Mouse (Mus musculus): ENCODE data around the gene Rsg1. TPM values are rescaled to one million over a fixed set of nuclear protein-coding genes. Genes with fewer than 3 reads are reported as not detected.

The Rsg1 gene
- total and polyA plus RNA-seq, 2 experiments from 2014 or later: 2.4 to 3.9 TPM

- H3K36me3 ChIP-seq (ENCODE audit: insufficient read depth, low read length): no peaks in the 10 kb centered on the region
- no peak overlapping the region for H3K4me3 ChIP-seq (ENCODE audit: low read length)
- H3K27me3 ChIP-seq (ENCODE audit: insufficient read depth, low read length): peaks cover 17% of the 10 kb centered on the region
- peak overlapping the region; percentile 61; the same call in 1 of the 2 replicates for H3K4me2 ChIP-seq (ENCODE audit: low read depth, low read length)
- TF ChIP-seq CTCF (IDR thresholded peaks at IDR 0.05; ENCODE audit: low read depth): no peak
- H3K9ac ChIP-seq (replicated peaks; ENCODE audit: low read length): no peak overlapping the region
- ATAC-seq (no peak), DNase-seq (ENCODE audit: low spot score) (no peak)
- 14% methylated on average over 24 of the region's 24 CpGs for WGBS
- H3K9me3 ChIP-seq (ENCODE audit: low read length): no peaks in the 10 kb centered on the region
- H3K27ac ChIP-seq: peak overlapping the region; percentile 81; the same call in 1 of the 2 replicates
- peaks cover 18% of the 10 kb centered on the region; the same call in 1 of the 2 replicates for H3K4me1 ChIP-seq (ENCODE audit: insufficient read depth, low read length)
Measured at GRCm38 (mm10) chr4:141246089-141246997, 32.6 kb downstream of the Rsg1 start.

DNA sequence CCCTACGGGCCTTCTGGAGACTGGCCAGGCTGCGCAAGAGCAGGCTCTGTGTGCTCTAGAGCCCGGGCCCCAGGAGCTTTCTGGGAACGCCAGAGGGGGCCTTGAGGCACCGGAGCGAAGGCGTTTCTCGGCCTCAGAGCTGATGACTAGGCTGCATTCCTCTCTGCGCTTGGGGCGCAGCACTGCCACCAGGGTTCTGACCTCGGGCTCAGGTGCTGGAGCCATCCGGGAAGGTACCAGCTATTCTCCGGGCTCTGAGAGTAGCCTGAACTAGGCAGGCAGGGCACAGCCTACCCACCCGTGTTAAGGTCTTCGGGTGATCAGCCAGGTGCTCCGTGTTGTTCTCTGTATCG, 33.2 kb downstream of the Rsg1 start:
- Histone ChIP-seq H3K4me3 (ENCODE audit: low read length) (no peak overlapping the region), H3K4me2 (ENCODE audit: low read depth, low read length) (peak overlapping the region; percentile 61; the same call in 1 of the 2 replicates), H3K9me3 (ENCODE audit: low read length) (no peaks in the 10 kb centered on the region), H3K4me1 (ENCODE audit: insufficient read depth, low read length) (peaks cover 18% of the 10 kb centered on the region; the same call in 1 of the 2 replicates), H3K9ac (replicated peaks; ENCODE audit: low read length) (no peak overlapping the region), H3K36me3 (ENCODE audit: insufficient read depth, low read length) (no peaks in the 10 kb centered on the region), H3K27ac (no peak overlapping the region), H3K27me3 (ENCODE audit: insufficient read depth, low read length) (peaks cover 17% of the 10 kb centered on the region)
- no peak for TF ChIP-seq CTCF (IDR thresholded peaks at IDR 0.05; ENCODE audit: low read depth)
- no peak for ATAC-seq
- DNase-seq (ENCODE audit: low spot score): no peak
- WGBS: 5% methylated on average over 17 of the region's 17 CpGs

DNA sequence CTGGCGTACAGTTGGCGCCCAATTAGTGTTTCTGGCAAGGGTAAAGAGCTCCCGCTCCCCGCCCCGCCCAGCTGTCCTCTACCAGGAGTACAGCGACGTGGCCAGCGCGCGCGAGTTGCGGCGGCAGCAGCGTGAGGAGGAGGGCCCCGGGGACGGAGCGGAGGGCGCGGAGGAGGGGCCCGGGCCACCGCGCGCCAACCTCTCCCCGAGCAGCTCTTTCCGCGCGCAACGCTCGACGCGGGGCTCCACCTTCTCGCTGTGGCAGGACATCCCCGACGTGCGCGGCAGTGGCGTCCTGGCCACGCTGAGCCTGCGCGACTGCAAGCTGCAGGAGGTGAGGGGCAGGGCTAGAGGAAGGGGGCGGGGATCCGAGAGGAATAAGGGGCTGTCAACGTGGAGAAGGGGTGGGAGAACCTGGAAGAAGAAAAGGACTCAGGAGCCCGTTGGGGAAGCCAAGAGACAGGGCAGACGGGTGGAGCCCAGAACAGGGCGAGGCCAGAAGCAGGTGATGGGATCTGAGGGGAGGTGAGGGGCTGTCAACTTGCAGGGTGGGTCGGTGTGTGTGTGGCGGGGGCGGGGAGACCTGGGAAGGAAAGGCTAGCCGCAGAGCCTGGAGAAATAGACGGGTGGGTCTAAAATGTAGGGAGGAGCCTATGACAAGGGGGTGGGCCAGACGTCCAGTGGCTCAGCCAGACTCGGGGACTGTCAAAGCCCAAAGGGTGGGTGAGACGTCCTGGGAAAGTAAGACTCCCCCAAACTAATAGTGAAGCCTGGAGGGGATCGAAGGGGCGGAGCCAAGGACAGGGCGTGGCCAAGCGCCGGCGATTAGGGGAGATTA, 34.2 kb downstream of the Rsg1 start:
- no peak for TF ChIP-seq CTCF (IDR thresholded peaks at IDR 0.05; ENCODE audit: low read depth)
- peak overlapping the region; percentile 61 for H3K4me2 ChIP-seq (ENCODE audit: low read depth, low read length)
- peaks cover 12% of the 10 kb centered on the region for H3K27me3 ChIP-seq (ENCODE audit: insufficient read depth, low read length)
- H3K36me3 ChIP-seq (ENCODE audit: insufficient read depth, low read length): no peaks in the 10 kb centered on the region
- H3K27ac ChIP-seq: no peak overlapping the region
- DNase-seq (ENCODE audit: low spot score) (peak; percentile 51), ATAC-seq (peak; percentile 30; the same call in 1 of the 2 replicates)
- peak overlapping the region; percentile 38 for H3K4me3 ChIP-seq (ENCODE audit: low read length)
- H3K4me1 ChIP-seq (ENCODE audit: insufficient read depth, low read length): 0 out of 2 replicates have a peak, but pooled peaks cover 9% of the 10 kb centered on the region
- H3K9ac ChIP-seq (replicated peaks; ENCODE audit: low read length): 0 out of 2 replicates have a peak overlapping the region, but pooled peaks have one; percentile 28
- 1% methylated on average over 55 of the region's 60 CpGs for WGBS
- H3K9me3 ChIP-seq (ENCODE audit: low read length): no peaks in the 10 kb centered on the region

- Histone ChIP-seq H3K27ac (no peak overlapping the region), H3K9me3 (ENCODE audit: low read length) (no peaks in the 10 kb centered on the region), H3K4me2 (ENCODE audit: low read depth, low read length) (0 out of 2 replicates have a peak overlapping the region, but pooled peaks have one; percentile 61), H3K4me1 (ENCODE audit: insufficient read depth, low read length) (0 out of 2 replicates have a peak, but pooled peaks cover 7% of the 10 kb centered on the region), H3K4me3 (ENCODE audit: low read length) (no peak overlapping the region), H3K27me3 (ENCODE audit: insufficient read depth, low read length) (peaks cover 12% of the 10 kb centered on the region), H3K9ac (replicated peaks; ENCODE audit: low read length) (no peak overlapping the region), H3K36me3 (ENCODE audit: insufficient read depth, low read length) (no peaks in the 10 kb centered on the region)
- no peak for TF ChIP-seq CTCF (IDR thresholded peaks at IDR 0.05; ENCODE audit: low read depth)
- DNase-seq (ENCODE audit: low spot score) (no peak), ATAC-seq (no peak)
- WGBS: 9% methylated on average over 11 of the region's 11 CpGs
Measured at GRCm38 (mm10) chr4:141248614-141248978, 34.8 kb downstream of the Rsg1 start.

- peaks cover 12% of the 10 kb centered on the region for H3K27me3 ChIP-seq (ENCODE audit: insufficient read depth, low read length)
- ATAC-seq (no peak), DNase-seq (ENCODE audit: low spot score) (no peak)
Measured at GRCm38 (mm10) chr4:141249383-141249782, 35.6 kb downstream of the Rsg1 start.

DNA sequence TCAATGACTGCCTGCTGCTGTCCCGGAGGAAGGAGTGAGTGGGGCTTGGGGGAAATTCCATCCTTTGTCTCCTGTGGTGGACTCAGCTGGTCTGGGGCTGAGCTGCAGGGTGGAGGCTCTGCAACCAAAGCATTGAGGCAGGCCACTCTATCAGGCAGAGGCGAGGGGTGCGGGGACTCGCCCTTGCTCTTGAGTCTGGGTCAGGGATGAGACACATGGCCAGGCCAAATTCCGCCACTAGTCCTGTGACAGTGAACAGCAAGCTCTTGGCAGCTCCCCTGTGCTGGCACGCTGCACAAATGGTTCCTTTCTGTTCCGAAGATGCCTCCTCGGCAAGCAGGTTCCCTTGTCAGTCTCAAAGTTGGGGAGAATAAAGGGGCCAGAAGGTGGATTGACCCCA, 37.3 kb downstream of the Rsg1 start:
- Histone ChIP-seq H3K36me3 (ENCODE audit: insufficient read depth, low read length) (no peaks in the 10 kb centered on the region), H3K27me3 (ENCODE audit: insufficient read depth, low read length) (peaks cover 12% of the 10 kb centered on the region), H3K9me3 (ENCODE audit: low read length) (no peaks in the 10 kb centered on the region), H3K4me2 (ENCODE audit: low read depth, low read length) (no peak overlapping the region), H3K27ac (no peak overlapping the region), H3K9ac (replicated peaks; ENCODE audit: low read length) (no peak overlapping the region), H3K4me3 (ENCODE audit: low read length) (no peak overlapping the region), H3K4me1 (ENCODE audit: insufficient read depth, low read length) (0 out of 2 replicates have a peak, but pooled peaks cover 4% of the 10 kb centered on the region)
- 57% methylated on average over 8 of the region's 8 CpGs for WGBS
- DNase-seq (ENCODE audit: low spot score) (no peak), ATAC-seq (no peak)
- no peak for TF ChIP-seq CTCF (IDR thresholded peaks at IDR 0.05; ENCODE audit: low read depth)

More at GRCm38 (mm10) chr4:141249383-141249782, 35.6 kb downstream of the Rsg1 start:
- no peak overlapping the region for H3K9ac ChIP-seq (replicated peaks; ENCODE audit: low read length)
- no peaks in the 10 kb centered on the region for H3K36me3 ChIP-seq (ENCODE audit: insufficient read depth, low read length)
- H3K4me3 ChIP-seq (ENCODE audit: low read length): no peak overlapping the region
- no peaks in the 10 kb centered on the region for H3K9me3 ChIP-seq (ENCODE audit: low read length)
- no peak overlapping the region for H3K4me2 ChIP-seq (ENCODE audit: low read depth, low read length)
- H3K27ac ChIP-seq: no peak overlapping the region
- H3K4me1 ChIP-seq (ENCODE audit: insufficient read depth, low read length): 0 out of 2 replicates have a peak, but pooled peaks cover 7% of the 10 kb centered on the region
- no peak for TF ChIP-seq CTCF (IDR thresholded peaks at IDR 0.05; ENCODE audit: low read depth)
- 79% methylated on average over 11 of the region's 11 CpGs for WGBS

All from hindbrain, postnatal 0 days (tissue).